Mouse (Mus musculus): Measurements from ENCODE around the gene Plekhm3.

Gene Plekhm3

GRCm38 (mm10) chr1:64929673-64930072, 27.0 kb downstream of the Plekhm3 start:
- no peak for DNase-seq (ENCODE audit: extremely low read depth, insufficient read length, low spot score)

- DNase-seq (ENCODE audit: extremely low read depth, insufficient read length, low spot score), result no peak
These were observed 28.1 kb downstream of the Plekhm3 start for GRCm38 (mm10) chr1:64928542-64928941.

- DNase-seq (ENCODE audit: extremely low read depth, insufficient read length, low spot score), result no peak
These were observed 29.0 kb downstream of the Plekhm3 start for GRCm38 (mm10) chr1:64927437-64928274.

- no peak for DNase-seq (ENCODE audit: extremely low read depth, insufficient read length, low spot score)
These were observed 31.0 kb downstream of the Plekhm3 start for GRCm38 (mm10) chr1:64925594-64925993.

GRCm38 (mm10) chr1:64924283-64924682, 32.3 kb downstream of the Plekhm3 start:
- no peak for DNase-seq (ENCODE audit: extremely low read depth, insufficient read length, low spot score)

GRCm38 (mm10) chr1:64918810-64919528, 37.7 kb downstream of the Plekhm3 start:
- DNase-seq (ENCODE audit: extremely low read depth, insufficient read length, low spot score), result peak; percentile 18

- DNase-seq (ENCODE audit: extremely low read depth, insufficient read length, low spot score), result no peak
These were observed 38.7 kb downstream of the Plekhm3 start for GRCm38 (mm10) chr1:64917966-64918365.

- DNase-seq (ENCODE audit: extremely low read depth, insufficient read length, low spot score), result no peak
These were observed 39.6 kb downstream of the Plekhm3 start for GRCm38 (mm10) chr1:64916884-64917507.

GRCm38 (mm10) chr1:64914356-64914755, 42.3 kb downstream of the Plekhm3 start:
- DNase-seq (ENCODE audit: extremely low read depth, insufficient read length, low spot score), result no peak

- DNase-seq (ENCODE audit: extremely low read depth, insufficient read length, low spot score), result no peak
These were observed 48.9 kb downstream of the Plekhm3 start for GRCm38 (mm10) chr1:64907740-64908139.

GRCm38 (mm10) chr1:64906226-64906625, 50.4 kb downstream of the Plekhm3 start:
- DNase-seq (ENCODE audit: extremely low read depth, insufficient read length, low spot score), result no peak

- no peak for DNase-seq (ENCODE audit: extremely low read depth, insufficient read length, low spot score)
These were observed 53.2 kb downstream of the Plekhm3 start for GRCm38 (mm10) chr1:64903415-64903814.

- DNase-seq (ENCODE audit: extremely low read depth, insufficient read length, low spot score), result no peak
These were observed 53.8 kb downstream of the Plekhm3 start for GRCm38 (mm10) chr1:64902804-64903203.

GRCm38 (mm10) chr1:64899763-64900162, 56.9 kb downstream of the Plekhm3 start:
- DNase-seq (ENCODE audit: extremely low read depth, insufficient read length, low spot score), result no peak

- no peak for DNase-seq (ENCODE audit: extremely low read depth, insufficient read length, low spot score)
These were observed 59.1 kb downstream of the Plekhm3 start for GRCm38 (mm10) chr1:64897485-64897884.

- DNase-seq (ENCODE audit: extremely low read depth, insufficient read length, low spot score), result no peak
These were observed 62.8 kb downstream of the Plekhm3 start for GRCm38 (mm10) chr1:64893806-64894205.

- DNase-seq (ENCODE audit: extremely low read depth, insufficient read length, low spot score), result no peak
These were observed 65.3 kb downstream of the Plekhm3 start for GRCm38 (mm10) chr1:64891332-64891731.

- DNase-seq (ENCODE audit: extremely low read depth, insufficient read length, low spot score), result no peak
These were observed 69.0 kb downstream of the Plekhm3 start for GRCm38 (mm10) chr1:64887502-64888203.

GRCm38 (mm10) chr1:64886718-64887117, 69.9 kb downstream of the Plekhm3 start:
- no peak for DNase-seq (ENCODE audit: extremely low read depth, insufficient read length, low spot score)

- no peak for DNase-seq (ENCODE audit: extremely low read depth, insufficient read length, low spot score)
These were observed 71.3 kb downstream of the Plekhm3 start for GRCm38 (mm10) chr1:64885328-64885727.

- no peak for DNase-seq (ENCODE audit: extremely low read depth, insufficient read length, low spot score)
These were observed 72.6 kb downstream of the Plekhm3 start for GRCm38 (mm10) chr1:64884007-64884406.
